Mouse (Mus musculus): ENCODE data around the gene Msi1. TPM values are rescaled to one million over a fixed set of nuclear protein-coding genes. Genes with fewer than 3 reads are reported as not detected.

Msi1 gene
- total and polyA plus RNA-seq, 3 experiments, result 3.5 to 5.7 TPM; not detected in 1

- H3K36me3 ChIP-seq (ENCODE audit: control insufficient read depth in 1 of 2, insufficient read depth in 2 of 2, low read length in 2 of 2), result peaks cover 0 to 8% of the 10 kb centered on the region in 2 experiments; a peak in 2 of 4 replicates
- H3K79me2 ChIP-seq (ENCODE audit: control insufficient read depth, insufficient read depth, low read length, poor library complexity), result no peaks in the 10 kb centered on the region
- TF ChIP-seq MAX (IDR thresholded peaks at IDR 0.05; ENCODE audit: low read length), result no peak
- no peak for TF ChIP-seq ZMIZ1 (IDR thresholded peaks at IDR 0.05; ENCODE audit: low read depth, low read length)
- no peak for TF ChIP-seq CHD1 (IDR thresholded peaks at IDR 0.05; ENCODE audit: low read depth, low read length)
- TF ChIP-seq MXI1 (IDR thresholded peaks at IDR 0.05; ENCODE audit: low read depth, low read length), result no peak
- TF ChIP-seq MYC (IDR thresholded peaks at IDR 0.05; ENCODE audit: low read depth, low read length), result no peak
- peaks cover 8 to 11% of the 10 kb centered on the region in 2 experiments; a peak in 3 of 4 replicates for H3K4me1 ChIP-seq (ENCODE audit: control insufficient read depth in 1 of 2, insufficient read depth in 2 of 2, low read length in 2 of 2)
- H3K4me3 ChIP-seq (ENCODE audit: control insufficient read depth in 1 of 2, insufficient read depth in 1 of 2, low read depth in 2 of 2, low read length in 2 of 2), result no peak overlapping the region
- no peaks in the 10 kb centered on the region for H3K9me3 ChIP-seq (replicated peaks; ENCODE audit: insufficient read depth, low read length)
- H3K27me3 ChIP-seq (ENCODE audit: control insufficient read depth in 1 of 2, insufficient read depth in 2 of 2, low read length in 2 of 2), result no peaks in the 10 kb centered on the region
- H3K9ac ChIP-seq (ENCODE audit: control insufficient read depth, low read depth, low read length, poor library complexity, severe bottlenecking), result no peak overlapping the region
- no peak for DNase-seq (ENCODE audit: low read depth, low spot score)
- H3K27ac ChIP-seq (ENCODE audit: control insufficient read depth, low read depth, low read length), result no peak overlapping the region
Measured at GRCm38 (mm10) chr5:115435755-115436379, 6.5 kb downstream of the Msi1 start.

- H3K9me3 ChIP-seq (replicated peaks; ENCODE audit: insufficient read depth, low read length), result no peaks in the 10 kb centered on the region
- H3K4me1 ChIP-seq (ENCODE audit: control insufficient read depth in 1 of 2, insufficient read depth in 2 of 2, low read length in 2 of 2), result peaks cover 3 to 7% of the 10 kb centered on the region in 2 experiments; a peak in 2 of 4 replicates
- TF ChIP-seq SMC3 (IDR thresholded peaks at IDR 0.05; ENCODE audit: low read depth, low read length), result no peak
- TF ChIP-seq EP300 (IDR thresholded peaks at IDR 0.05; ENCODE audit: low read depth in 1 of 2, low read length in 2 of 2), result no peak
- TF ChIP-seq ZNF384 (IDR thresholded peaks at IDR 0.05; ENCODE audit: low read depth, low read length), result no peak
- TF ChIP-seq ETS1 (IDR thresholded peaks at IDR 0.05; ENCODE audit: low read depth, low read length), result no peak
- TF ChIP-seq GABPA (IDR thresholded peaks at IDR 0.05; ENCODE audit: low read depth, low read length), result no peak
- no peak for TF ChIP-seq SIN3A (IDR thresholded peaks at IDR 0.05; ENCODE audit: low read length)
- no peak for TF ChIP-seq MYC (IDR thresholded peaks at IDR 0.05; ENCODE audit: low read depth, low read length)
- TF ChIP-seq MAFK (IDR thresholded peaks at IDR 0.05; ENCODE audit: borderline replicate concordance, low read depth, low read length), result no peak
- TF ChIP-seq BHLHE40 (IDR thresholded peaks at IDR 0.05; ENCODE audit: borderline replicate concordance, low read depth, low read length), result no peak
- no peak for TF ChIP-seq GATA1 (IDR thresholded peaks at IDR 0.05; ENCODE audit: low read depth, low read length)
- TF ChIP-seq POLR2A (IDR thresholded peaks at IDR 0.05; ENCODE audit: control insufficient read depth in 1 of 2, insufficient read depth in 1 of 2, low read depth in 1 of 2, low read length in 2 of 2, poor library complexity in 1 of 2), result no peak
- TF ChIP-seq RAD21 (IDR thresholded peaks at IDR 0.05; ENCODE audit: low read depth, low read length), result no peak
- peaks cover 0 to 3% of the 10 kb centered on the region in 2 experiments; a peak in 1 of 4 replicates for H3K36me3 ChIP-seq (ENCODE audit: control insufficient read depth in 1 of 2, insufficient read depth in 2 of 2, low read length in 2 of 2)
- no peak overlapping the region for H3K9ac ChIP-seq (ENCODE audit: control insufficient read depth, low read depth, low read length, poor library complexity, severe bottlenecking)
- no peak for DNase-seq (ENCODE audit: low read depth, low spot score)
- no peaks in the 10 kb centered on the region for H3K79me2 ChIP-seq (ENCODE audit: control insufficient read depth, insufficient read depth, low read length, poor library complexity)
- no peak overlapping the region for H3K27ac ChIP-seq (ENCODE audit: control insufficient read depth, low read depth, low read length)
- no peaks in the 10 kb centered on the region for H3K27me3 ChIP-seq (ENCODE audit: control insufficient read depth in 1 of 2, insufficient read depth in 2 of 2, low read length in 2 of 2)
- H3K4me3 ChIP-seq (ENCODE audit: control insufficient read depth in 1 of 2, insufficient read depth in 1 of 2, low read depth in 2 of 2, low read length in 2 of 2), result no peak overlapping the region
Measured at GRCm38 (mm10) chr5:115436421-115437124, 7.2 kb downstream of the Msi1 start.

All from MEL (cell line).